Mouse (Mus musculus): ENCODE data around the gene Tkt. TPM values are rescaled to one million over a fixed set of nuclear protein-coding genes. Genes with fewer than 3 reads are reported as not detected.

Gene Tkt
- 1,387 and 2,081 TPM in 2 replicates for polyA plus RNA-seq (2012; rRNA removed; ENCODE audit: low replicate concordance)

DNA sequence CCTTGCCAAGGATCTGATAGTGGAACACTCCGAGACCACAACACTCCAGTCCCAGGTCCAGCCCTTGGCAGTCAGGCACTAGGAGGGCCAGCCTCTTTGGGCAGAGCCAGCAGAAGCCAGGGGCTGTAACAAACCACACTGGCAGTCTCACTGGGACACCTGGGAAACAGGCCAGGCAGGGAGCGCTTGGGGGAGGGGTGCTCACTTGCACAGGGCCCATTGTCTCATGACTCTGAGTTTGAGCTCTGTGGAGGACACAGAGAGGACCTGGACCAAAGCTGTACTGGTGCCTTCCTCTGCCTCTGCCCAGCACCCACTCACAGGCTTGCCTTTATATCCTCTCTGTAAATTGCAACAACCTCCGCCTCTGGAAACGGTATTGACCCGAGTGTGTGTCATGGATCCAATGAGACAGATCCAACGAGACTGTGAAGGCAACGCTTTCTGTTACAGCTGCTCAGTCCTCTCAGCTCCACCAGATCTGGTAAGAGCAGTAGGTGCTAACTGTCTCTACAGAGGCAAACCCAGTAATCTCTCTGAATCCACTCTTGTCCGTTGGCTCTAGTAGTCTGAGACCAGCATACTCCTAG is at the start of gene Tkt:
Tkt (plus strand) TSS at position 229 of the 590 bp plus-strand sequence.

Other genes starting within 250 kb of the Tkt start
- 31.0 and 37.2 TPM in 2 replicates for gene Dcp1a, start 68.8 kb upstream of the Tkt start, polyA plus RNA-seq (2012; rRNA removed; ENCODE audit: low replicate concordance)
- gene Cacna1d, start 56.9 kb upstream of the Tkt start, polyA plus RNA-seq (2012; rRNA removed; ENCODE audit: low replicate concordance) = 1.7 and 2.5 TPM in 2 replicates
- gene Prkcd, start 77.9 kb downstream of the Tkt start, polyA plus RNA-seq (2012; rRNA removed; ENCODE audit: low replicate concordance) = 113 and 130 TPM in 2 replicates
- gene Rft1, start 106.0 kb downstream of the Tkt start, polyA plus RNA-seq (2012; rRNA removed; ENCODE audit: low replicate concordance) = 11.7 and 28.0 TPM in 2 replicates
- gene Sfmbt1, start 166.5 kb downstream of the Tkt start, polyA plus RNA-seq (2012; rRNA removed; ENCODE audit: low replicate concordance) = 0.94 and 2.0 TPM in 2 replicates